Mouse (Mus musculus): ENCODE results near the gene Slc4a4.

DNA sequence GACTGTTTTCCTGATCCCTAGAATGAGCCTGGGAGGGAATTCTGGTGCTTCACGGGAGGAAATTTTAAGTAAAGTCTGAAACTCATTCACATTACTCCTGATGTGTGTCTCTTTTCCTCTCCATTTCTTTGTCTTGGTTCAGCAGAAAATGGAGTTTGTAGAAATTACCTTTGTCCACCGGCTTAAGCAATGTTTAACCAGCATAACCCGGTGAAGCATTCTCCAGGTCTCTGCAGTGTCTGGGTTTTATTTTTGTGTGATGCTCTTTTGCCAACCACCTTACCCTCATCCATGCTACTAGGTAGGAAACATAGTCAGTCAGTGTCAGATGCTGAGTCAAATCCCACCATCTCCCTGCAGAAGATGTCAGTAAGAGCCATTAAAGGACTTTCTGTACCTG lies 183.4 kb downstream of the Slc4a4 start:
- TF ChIP-seq CTCF (IDR thresholded peaks at IDR 0.05; ENCODE audit: borderline replicate concordance, extremely low read depth, insufficient read depth, insufficient read length) = no peak
- TF ChIP-seq POLR2A (IDR thresholded peaks at IDR 0.05; ENCODE audit: borderline replicate concordance, extremely low read depth, insufficient read depth, insufficient read length, poor library complexity, severe bottlenecking) = no peak
